ENCODE assay signal across 11 mouse cellular contexts in the genomic region with DNA sequence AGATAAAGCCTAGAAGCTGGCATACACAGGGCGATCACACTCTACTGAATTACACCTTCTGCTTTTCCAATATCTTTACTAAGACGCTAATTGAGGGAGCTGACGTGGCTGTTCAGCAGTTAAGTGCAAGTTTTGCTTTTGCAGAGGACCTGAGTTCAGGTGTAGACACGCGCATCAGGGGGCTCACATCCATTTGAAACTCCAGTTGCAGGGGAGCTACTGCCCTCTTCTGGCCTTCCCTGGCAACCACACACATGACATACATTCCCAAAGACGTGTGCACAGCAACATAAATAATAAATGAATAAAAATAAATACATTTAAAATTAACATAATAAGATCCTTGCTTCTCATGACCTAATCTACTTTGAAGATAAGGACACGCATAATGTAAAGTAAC. TPM values are rescaled to one million over a fixed set of nuclear protein-coding genes. Genes with fewer than 3 reads are reported as not detected.
DNase-seq lines count a peak whose midpoint lies in the region; ATAC-seq and TF ChIP-seq lines count a peak whose summit lies in the region.
"Had no signal": no experiment of that assay in that cellular context is flagged by ENCODE, and none has a peak within 500 bp of the region (broad histone marks: within the 10 kb centered on the region; RNA-seq: fewer than 3 reads in every experiment).

No protein-coding gene starts in this region.

- 78% methylated on average over 7 of the region's 7 CpGs for WGBS in liver, embryonic 11.5 days
- 89% methylated on average over 7 of the region's 7 CpGs for WGBS in hindbrain, postnatal 0 days

- H3K4me3 ChIP-seq in liver, embryonic 11.5 days (ENCODE audit: low read depth, low read length): no peak overlapping the region
- no peak overlapping the region for H3K4me3 ChIP-seq in hindbrain, postnatal 0 days (ENCODE audit: low read length)

- H3K4me2 ChIP-seq in liver, embryonic 11.5 days: no peak overlapping the region
- H3K4me2 ChIP-seq in hindbrain, postnatal 0 days (ENCODE audit: low read depth, low read length): no peak overlapping the region

- H3K9me3 ChIP-seq in liver, embryonic 11.5 days (ENCODE audit: control insufficient read depth, low read length): no peaks in the 10 kb centered on the region
- H3K9me3 ChIP-seq in hindbrain, postnatal 0 days (ENCODE audit: low read length): no peaks in the 10 kb centered on the region

- no peaks in the 10 kb centered on the region for H3K36me3 ChIP-seq in liver, embryonic 11.5 days (ENCODE audit: control insufficient read depth, insufficient read depth, low read length)
- no peaks in the 10 kb centered on the region for H3K36me3 ChIP-seq in hindbrain, postnatal 0 days (ENCODE audit: insufficient read depth, low read length)

- no peak for ATAC-seq in CD4-positive, CD25-positive, alpha-beta regulatory T cell, adult 4 months
- no peak for ATAC-seq in liver, embryonic 11.5 days (replicated peaks; ENCODE audit: low FRiP score)
- peak; percentile 28; the same call in 1 of the 2 replicates for ATAC-seq in megakaryocyte-erythroid progenitor cell, adult 5-6 weeks (replicated peaks; ENCODE audit: low FRiP score, low TSS enrichment, poor library complexity, severe bottlenecking)
- no peak for ATAC-seq in hindbrain, postnatal 0 days

- DNase-seq in CD4-positive, CD25-positive, alpha-beta regulatory T cell, adult 2 months (ENCODE audit: low read depth, low spot score): peak; percentile 34
- DNase-seq in liver (peak; percentile 24), R1 (ENCODE audit: low read depth, low spot score) (peak; percentile 66)
- no peak for DNase-seq in liver, embryonic 11.5 days (ENCODE audit: low spot score)
- no peak for DNase-seq in hindbrain, postnatal 0 days (ENCODE audit: low spot score)
- DNase-seq in left cerebral cortex, adult 11 months (ENCODE audit: low spot score): no peak
- DNase-seq: adrenal gland, postnatal 10 days; heart, postnatal 4 days; spleen, adult 18-20 months had no signal

- H3K9ac ChIP-seq in liver, embryonic 11.5 days (ENCODE audit: low read depth, low read length): no peak overlapping the region
- no peak overlapping the region for H3K9ac ChIP-seq in hindbrain, postnatal 0 days (replicated peaks; ENCODE audit: low read length)

- no peak for TF ChIP-seq CTCF in hindbrain, postnatal 0 days (IDR thresholded peaks at IDR 0.05; ENCODE audit: low read depth)

- no peaks in the 10 kb centered on the region for H3K27me3 ChIP-seq in liver, embryonic 11.5 days (replicated peaks; ENCODE audit: control insufficient read depth, insufficient read depth, low read length)
- no peaks in the 10 kb centered on the region for H3K27me3 ChIP-seq in hindbrain, postnatal 0 days (ENCODE audit: insufficient read depth, low read length)

- no peaks in the 10 kb centered on the region for H3K4me1 ChIP-seq in liver, embryonic 11.5 days (replicated peaks; ENCODE audit: control insufficient read depth, insufficient read depth, low read length)
- H3K4me1 ChIP-seq in hindbrain, postnatal 0 days (ENCODE audit: insufficient read depth, low read length): no peaks in the 10 kb centered on the region

- no peak overlapping the region for H3K27ac ChIP-seq in liver, embryonic 11.5 days (ENCODE audit: low read depth, low read length)
- no peak overlapping the region for H3K27ac ChIP-seq in hindbrain, postnatal 0 days

RNA-seq across cellular contexts. Expression of gene Msrb2, which starts 2.5 kb away (rescaled TPM):
- polyA plus RNA-seq in CD4-positive, CD25-positive, alpha-beta regulatory T cell, adult 4 months (2017; shearing (Covaris generic)): 10 to 100 TPM; 28.2 to 30.7 TPM
- 17.2 and 20.6 TPM in 2 replicates for polyA plus RNA-seq in liver, embryonic 11.5 days (2014; fragmentation: Nextera tagmentation; extraction: Ambion mirVana)
- 23.4 and 24.3 TPM in 2 replicates for total RNA-seq in megakaryocyte-erythroid progenitor cell, adult 5-6 weeks (2014; fragmentation: Nextera tagmentation)
- total RNA-seq in megakaryocyte-erythroid progenitor cell, adult 5-6 weeks (2017): 12.1 and 34.6 TPM in 2 replicates
- total RNA-seq in hindbrain, postnatal 0 days (2014; rRNA removed): 7.4 and 9.8 TPM in 2 replicates
- 12.4 and 13.1 TPM in 2 replicates for polyA plus RNA-seq in hindbrain, postnatal 0 days (2015; fragmentation: Nextera tagmentation; extraction: Ambion mirVana)

Comparison
In these comparisons a context has a peak if more than half of its experiments do, and no peak if none do; other contexts are left out.
1. DNase-seq: peak in CD4-positive, CD25-positive, alpha-beta regulatory T cell, adult 2 months (single experiment), liver (single experiment) and R1 (single experiment); none in liver, embryonic 11.5 days (single experiment), hindbrain, postnatal 0 days (single experiment) and left cerebral cortex, adult 11 months (single experiment).